Mouse (Mus musculus): ENCODE data around the gene Ccdc93.

The Ccdc93 gene

GRCm38 (mm10) chr1:121448166-121448565 is 17.3 kb downstream of the Ccdc93 start:
- DNase-seq (ENCODE audit: low spot score), result no peak

- DNase-seq (ENCODE audit: low spot score), result no peak
Measured at GRCm38 (mm10) chr1:121451009-121451408, 20.2 kb downstream of the Ccdc93 start.

DNA sequence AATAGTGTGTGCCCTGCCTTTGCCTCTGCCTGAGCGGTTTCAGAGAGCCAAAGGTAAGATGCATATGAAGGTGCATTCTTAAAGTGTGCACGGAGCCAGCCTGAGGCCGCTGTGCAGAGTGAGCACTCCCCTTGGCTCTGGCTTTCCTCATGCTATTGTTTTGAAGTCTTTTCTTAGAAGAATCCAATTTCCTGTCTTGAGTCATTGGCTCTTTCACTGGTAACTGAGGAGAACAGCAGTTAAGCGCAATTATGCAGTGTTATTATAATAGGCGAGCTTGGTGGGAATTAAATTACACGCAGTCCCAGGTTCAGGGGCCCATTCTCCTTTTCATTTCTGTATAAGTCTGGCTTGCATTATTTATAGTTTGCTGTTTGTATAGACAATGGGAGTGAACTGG is 21.6 kb downstream of the Ccdc93 start:
- DNase-seq (ENCODE audit: low spot score), result no peak

DNA sequence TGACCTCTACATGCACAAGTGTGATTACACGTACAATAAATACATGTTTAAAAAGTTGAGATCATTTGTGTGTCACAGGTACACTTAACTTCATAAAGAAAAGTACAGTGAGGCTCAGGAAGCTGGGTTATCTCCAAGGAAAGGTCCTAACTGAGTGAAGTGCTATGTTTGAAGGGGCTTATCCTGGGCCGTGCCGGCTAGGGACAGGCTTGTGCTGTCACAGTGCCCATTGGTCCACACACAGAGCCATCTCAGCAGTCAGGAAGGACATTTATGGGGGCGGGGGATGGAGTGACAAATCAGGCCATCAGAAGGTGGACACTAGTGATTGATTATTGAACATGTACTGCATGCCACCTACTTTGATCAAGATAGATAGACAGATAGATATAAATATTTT is 22.2 kb downstream of the Ccdc93 start:
- no peak for DNase-seq (ENCODE audit: low spot score)

DNA sequence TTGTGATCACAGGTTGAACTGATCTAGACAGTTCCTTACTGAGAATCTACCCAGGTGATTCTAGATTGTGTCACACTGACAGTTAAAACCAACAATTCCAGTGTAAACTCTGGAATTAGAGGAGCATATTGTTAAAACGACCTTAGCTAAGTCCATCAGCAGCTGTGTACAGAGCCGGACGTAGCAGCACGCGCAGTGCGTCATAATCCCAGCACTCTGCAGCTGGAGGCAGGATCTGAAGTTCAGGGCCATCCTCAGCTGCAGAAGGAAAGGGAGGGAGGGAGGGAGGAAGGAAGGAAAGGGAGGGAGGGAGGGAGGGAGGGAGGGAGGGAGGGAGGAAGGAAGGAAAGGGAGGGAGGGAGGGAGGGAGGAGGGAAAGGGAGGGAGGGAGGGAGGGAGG is 24.1 kb downstream of the Ccdc93 start:
- no peak for DNase-seq (ENCODE audit: low spot score)

DNA sequence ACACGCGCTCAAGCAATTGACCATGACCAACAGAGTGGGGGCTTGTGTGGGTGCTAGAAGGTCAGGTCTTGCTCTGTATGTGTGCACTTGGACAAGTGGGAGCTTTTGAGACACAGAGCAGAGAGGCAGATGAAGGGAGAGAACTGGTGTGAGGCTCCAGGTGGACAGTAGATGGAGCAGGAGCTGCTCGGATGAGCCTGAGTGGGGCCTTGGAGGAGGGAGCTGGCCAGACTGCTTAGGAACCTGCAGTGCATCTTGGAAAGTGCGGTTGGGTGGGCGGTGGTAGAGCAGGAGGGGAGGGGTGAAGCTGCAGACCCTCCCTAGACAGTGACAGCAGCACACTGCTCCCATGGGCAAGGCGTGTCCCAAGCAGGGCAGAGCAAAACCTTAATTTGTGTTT is 29.2 kb downstream of the Ccdc93 start:
- DNase-seq (ENCODE audit: low spot score), result no peak

- no peak for DNase-seq (ENCODE audit: low spot score)
Measured at GRCm38 (mm10) chr1:121461895-121462294, 31.0 kb downstream of the Ccdc93 start.

GRCm38 (mm10) chr1:121462643-121463042 is 31.8 kb downstream of the Ccdc93 start:
- no peak for DNase-seq (ENCODE audit: low spot score)

GRCm38 (mm10) chr1:121463806-121464205 is 33.0 kb downstream of the Ccdc93 start:
- DNase-seq (ENCODE audit: low spot score), result no peak

GRCm38 (mm10) chr1:121466276-121466675 is 35.4 kb downstream of the Ccdc93 start:
- DNase-seq (ENCODE audit: low spot score), result no peak

DNA sequence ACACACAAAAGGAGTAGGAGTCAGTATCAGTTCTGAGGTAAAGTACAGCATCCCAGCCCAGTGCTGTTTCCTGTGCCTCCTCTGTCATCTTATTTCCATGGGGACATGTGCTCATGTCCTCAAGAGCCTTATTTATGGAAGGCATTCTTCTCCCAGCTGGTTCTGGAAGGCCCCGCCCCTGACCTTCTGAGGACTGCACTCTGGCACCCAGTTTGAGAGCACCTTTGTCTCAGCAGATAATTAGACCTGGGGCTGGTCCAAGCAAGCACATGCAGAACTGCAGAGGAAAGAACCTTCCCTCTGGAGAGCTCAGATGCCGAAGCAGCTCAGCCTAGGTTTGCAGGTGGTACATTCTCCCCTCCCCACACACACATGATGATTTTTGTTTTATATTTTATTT is 37.4 kb downstream of the Ccdc93 start:
- no peak for DNase-seq (ENCODE audit: low spot score)

GRCm38 (mm10) chr1:121471503-121471902 is 40.7 kb downstream of the Ccdc93 start:
- DNase-seq (ENCODE audit: low spot score), result no peak

DNA sequence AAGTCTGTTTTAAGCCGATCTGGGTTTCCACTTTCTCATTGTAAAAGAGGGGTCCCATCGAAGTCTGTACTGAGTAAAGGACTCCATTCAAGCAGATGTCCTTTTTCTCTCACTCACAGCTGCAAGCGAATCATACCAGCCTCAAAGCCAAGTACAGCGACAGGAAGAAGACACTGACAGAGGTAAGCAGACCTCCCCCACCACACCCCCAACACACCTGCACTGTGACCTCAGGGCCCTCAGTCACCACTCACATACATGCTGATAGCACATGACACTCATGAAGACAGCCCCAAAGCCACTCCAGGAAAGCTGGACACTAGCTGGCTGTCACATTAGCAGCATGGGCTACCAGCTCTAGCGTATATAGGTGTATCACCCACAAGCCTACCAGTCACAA is 46.9 kb downstream of the Ccdc93 start:
- no peak for DNase-seq (ENCODE audit: low spot score)

GRCm38 (mm10) chr1:121478284-121478980 is 47.6 kb downstream of the Ccdc93 start:
- DNase-seq (ENCODE audit: low spot score), result no peak

DNA sequence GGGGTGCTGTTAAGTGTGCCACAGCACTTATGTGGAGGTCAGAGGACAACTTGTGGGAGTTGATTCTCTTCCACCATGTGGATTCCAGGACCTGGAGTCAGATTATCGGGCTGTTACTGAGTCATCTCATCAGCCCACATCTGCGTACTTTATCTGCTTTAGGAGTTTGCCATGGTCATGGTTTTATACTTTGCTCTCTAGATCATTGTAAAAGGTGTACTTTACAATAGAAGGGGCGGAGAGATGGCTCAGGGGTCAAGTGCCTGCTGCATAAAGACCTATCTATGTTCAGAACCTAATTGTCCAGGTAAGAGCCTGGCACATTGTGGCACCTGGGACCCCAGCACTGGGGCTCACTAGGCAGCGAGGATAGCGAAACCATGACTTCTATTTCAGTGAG is 48.6 kb downstream of the Ccdc93 start:
- DNase-seq (ENCODE audit: low spot score), result no peak

DNA sequence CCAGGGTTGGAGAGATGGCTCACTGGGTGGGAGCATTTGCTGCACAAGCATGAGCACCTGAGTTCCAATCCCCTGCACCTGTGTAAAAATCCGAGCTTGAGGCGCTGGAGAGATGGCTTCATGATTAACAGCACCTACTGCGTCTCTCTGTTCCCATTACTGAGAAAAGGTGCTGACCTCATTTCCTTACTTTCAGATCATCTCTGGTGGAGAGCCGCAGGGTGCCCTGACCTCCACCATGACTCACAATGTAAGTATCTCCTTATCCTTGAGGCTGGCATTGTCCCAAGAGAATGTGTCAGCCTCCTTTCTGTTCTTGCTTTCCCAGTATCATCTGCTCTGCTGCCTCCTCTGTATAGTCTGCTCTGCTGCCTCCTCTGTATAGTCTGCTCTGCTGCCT is 52.2 kb downstream of the Ccdc93 start:
- DNase-seq (ENCODE audit: low spot score), result no peak

GRCm38 (mm10) chr1:121486803-121487202 is 56.0 kb downstream of the Ccdc93 start:
- DNase-seq (ENCODE audit: low spot score), result no peak

GRCm38 (mm10) chr1:121490241-121490640 is 59.4 kb downstream of the Ccdc93 start:
- DNase-seq (ENCODE audit: low spot score), result no peak

- no peak for DNase-seq (ENCODE audit: low spot score)
Measured at GRCm38 (mm10) chr1:121497093-121497492, 66.2 kb downstream of the Ccdc93 start.

DNA sequence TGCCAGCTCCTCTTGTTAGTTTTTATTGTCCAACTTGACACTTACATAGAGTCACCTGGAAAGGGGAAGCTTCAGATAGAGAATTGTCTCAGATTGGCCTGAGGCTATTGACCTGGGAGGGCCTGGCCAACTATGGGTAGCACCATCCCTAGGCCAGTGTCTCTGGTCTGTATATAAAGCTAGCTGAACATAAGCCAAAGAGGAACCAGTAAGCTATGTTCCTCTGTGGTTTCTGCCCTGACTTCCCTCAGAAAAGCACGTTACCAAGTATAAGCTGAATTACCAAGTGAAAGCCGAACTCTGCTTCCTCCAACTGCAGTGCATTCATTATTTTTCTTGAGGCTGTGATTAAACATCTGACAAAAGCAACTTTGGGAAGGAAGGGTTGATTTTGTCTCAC is 77.9 kb downstream of the Ccdc93 start:
- DNase-seq (ENCODE audit: low spot score), result no peak

DNA sequence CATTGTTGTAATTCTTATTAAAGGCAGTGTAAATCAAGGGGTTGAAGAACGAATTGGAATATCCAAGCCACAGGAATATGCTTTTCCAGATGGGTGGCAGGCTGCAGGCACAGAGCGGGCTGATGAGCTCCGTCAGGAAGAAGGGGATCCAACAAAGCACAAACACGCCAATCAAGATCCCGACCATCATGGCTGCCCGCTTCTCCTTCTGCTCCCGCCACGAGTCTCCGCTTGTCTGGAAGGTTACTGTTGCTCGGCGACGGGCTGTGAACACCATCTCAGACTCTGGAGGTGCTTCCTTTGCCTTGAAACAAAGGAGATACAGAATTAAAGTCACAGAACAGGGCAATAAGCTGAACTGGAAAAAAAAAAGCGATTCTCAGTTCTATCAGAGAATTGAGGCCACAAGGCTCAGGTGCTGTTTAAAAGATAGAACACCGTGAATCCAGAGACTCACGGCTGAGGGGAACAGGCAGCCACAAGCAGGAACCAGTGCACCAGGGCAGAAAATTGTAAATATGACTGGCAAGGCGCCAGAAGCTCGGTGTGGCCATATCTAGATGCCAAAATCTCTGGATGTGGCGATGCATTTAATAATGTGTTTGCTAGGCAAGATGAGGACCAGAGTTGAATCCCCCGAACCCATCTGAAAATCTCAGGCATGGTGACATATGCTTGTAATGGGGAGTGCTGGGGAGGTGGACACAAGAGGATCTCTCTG is 79.7 kb downstream of the Ccdc93 start:
- DNase-seq (ENCODE audit: low spot score), result no peak

DNA sequence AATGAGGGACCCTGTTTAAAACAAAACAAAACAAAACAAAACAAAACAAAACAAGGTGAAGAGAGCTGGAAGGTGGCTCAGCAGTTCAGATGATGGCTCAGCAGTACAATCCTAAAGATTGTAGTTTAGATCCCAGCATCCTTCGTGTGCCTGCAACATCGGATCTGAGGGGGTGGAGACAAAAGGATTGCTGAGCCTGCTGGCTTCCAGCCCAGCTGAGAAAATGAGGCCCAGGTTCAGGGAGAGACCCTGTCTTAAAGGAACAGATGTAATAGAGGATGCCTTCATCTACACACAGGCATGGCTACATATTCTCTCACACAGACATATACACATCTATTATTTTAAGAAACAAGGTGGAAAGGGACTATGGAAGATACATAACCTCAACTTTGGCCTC is 80.3 kb downstream of the Ccdc93 start:
- DNase-seq (ENCODE audit: low spot score), result no peak

- DNase-seq (ENCODE audit: low spot score), result no peak
Measured at GRCm38 (mm10) chr1:121511966-121512365, 81.1 kb downstream of the Ccdc93 start.

GRCm38 (mm10) chr1:121518609-121519008 is 87.8 kb downstream of the Ccdc93 start:
- DNase-seq (ENCODE audit: low spot score), result no peak
